Mouse (Mus musculus) lung, adult 2 months (tissue): Measurements from ENCODE around the gene Ccdc63. TPM values are rescaled to one million over a fixed set of nuclear protein-coding genes. Genes with fewer than 3 reads are reported as not detected.
A peak's percentile ranks its signal among the peaks of the same experiment; 100 is the strongest.
"Not testable (repeated sequence)": the region's sequence is repeated elsewhere in the genome, so short reads cannot be mapped to it uniquely, and the experiment has no call there.

Source experiments
- DNase-seq: peaks from one replicate; pipeline ENCODE4 v3.0.0; 2022
- H3K4me1 ChIP-seq: fragments of 200-500 bp; 2 replicates; pipeline ENCODE4 v1.6.1; 2011; ENCODE audit warnings: low read length; ENCODE audit not compliant: control insufficient read depth, insufficient read depth
- H3K4me3 ChIP-seq: fragments of 200-500 bp; replicated peaks from 2 replicates; pipeline ENCODE3; 2011; ENCODE audit warnings: low read depth, mild to moderate bottlenecking, control low read depth, low read length; ENCODE audit errors: extremely low read depth
- CTCF ChIP-seq: fragments of 200-500 bp; IDR thresholded peaks from 2 replicates; pipeline ENCODE4 v1.5.1; 2011; ENCODE audit warnings: mild to moderate bottlenecking, low read length, control low read depth; ENCODE audit not compliant: insufficient read depth
- POLR2A ChIP-seq: fragments of 200-500 bp; IDR thresholded peaks from 2 replicates; pipeline ENCODE4 v1.6.1; 2011; ENCODE audit warnings: low read depth, mild to moderate bottlenecking, control low read depth, low read length, borderline replicate concordance; ENCODE audit errors: extremely low read depth
- WGBS: fragments of 180-500 bp; shearing (Covaris S2); methylation state at CpG from one replicate; pipeline ENCODE4 v1.1.7; 2018; 5-methylcytosine and 5-hydroxymethylcytosine counted together
- polyA plus RNA-seq: library from polyadenylated mRNA; depleted of rRNA; stranded (reverse); fragments of >200 nt; gene quantifications from 2 replicates; pipeline ENCODE4 v1.2.3, GENCODE M21; 2012

Ccdc63 gene
- polyA plus RNA-seq, 1 experiment, result 0.27 TPM

DNA sequence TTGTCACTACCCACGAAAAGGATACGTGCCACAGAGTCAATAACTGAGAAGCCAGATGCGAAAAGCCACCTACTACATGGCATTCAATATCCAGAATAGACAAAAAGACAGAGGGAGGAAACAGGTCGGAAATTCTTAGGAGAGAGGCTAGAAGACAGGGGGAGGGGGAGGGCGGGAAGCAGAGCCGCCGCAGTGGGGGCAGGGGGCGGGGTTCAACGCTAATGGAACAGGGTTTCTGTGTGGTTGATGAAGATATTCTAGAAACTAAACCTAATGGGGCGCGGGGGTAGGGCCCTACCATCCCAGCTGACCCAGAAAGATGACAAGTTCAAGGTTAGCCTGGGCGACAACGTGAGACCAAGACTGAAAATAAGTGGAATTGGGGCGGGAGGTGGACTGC, 13.4 kb upstream of the Ccdc63 start:
- DNase-seq, result no peak
- Histone ChIP-seq H3K4me1 (no peaks in the 10 kb centered on the region), H3K4me3 (no peak overlapping the region)
- TF ChIP-seq CTCF (no peak), POLR2A (no peak)
- 33% methylated on average over 11 of the region's 14 CpGs for WGBS

DNA sequence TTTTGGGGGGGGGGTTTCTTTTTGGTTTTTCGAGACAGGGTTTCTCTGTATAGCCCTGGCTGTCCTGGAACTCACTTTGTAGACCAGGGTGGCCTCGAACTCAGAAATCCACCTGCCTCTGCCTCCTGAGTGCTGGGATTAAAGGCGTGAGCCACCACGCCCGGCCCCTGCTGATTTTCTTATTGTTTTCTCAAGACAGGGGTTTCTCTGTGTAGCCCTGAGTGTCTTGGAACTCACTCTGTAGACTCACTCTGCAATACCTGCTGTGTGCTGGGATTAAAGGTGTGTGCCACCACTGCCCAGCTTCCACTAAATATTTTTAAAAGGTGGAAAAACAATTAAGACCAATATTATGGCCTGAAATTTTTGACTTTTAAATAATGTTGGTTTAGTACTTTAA, 11.9 kb upstream of the Ccdc63 start:
- not testable (repeated sequence) for DNase-seq, H3K4me1 ChIP-seq, H3K4me3 ChIP-seq
- 90% methylated on average over 5 of the region's 5 CpGs for WGBS

DNA sequence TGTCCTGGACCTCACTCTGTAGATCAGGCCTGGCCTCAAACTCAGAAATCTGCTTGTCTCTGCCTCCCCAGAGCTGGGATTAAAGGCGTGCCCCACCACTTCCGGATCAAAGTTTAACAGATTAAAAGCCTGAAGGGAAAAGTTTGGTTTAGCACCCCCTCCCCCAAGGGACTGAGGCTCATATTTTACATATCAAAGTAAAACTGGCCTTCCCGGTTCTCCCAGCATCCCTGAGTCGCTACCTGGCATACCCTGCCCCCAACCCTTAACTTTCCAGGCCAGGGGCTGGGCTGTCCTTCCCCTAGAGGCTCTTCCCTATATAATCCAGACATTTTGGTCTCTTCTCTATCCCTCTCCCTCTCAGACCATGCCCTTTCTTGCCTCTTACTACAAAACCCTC, 8.6 kb upstream of the Ccdc63 start:
- Histone ChIP-seq H3K4me1 (peaks cover 7% of the 10 kb centered on the region), H3K4me3 (no peak overlapping the region)
- no peak for DNase-seq
- no peak for TF ChIP-seq CTCF
- no peak for TF ChIP-seq POLR2A
- WGBS, result 69% methylated on average over 4 of the region's 4 CpGs

DNA sequence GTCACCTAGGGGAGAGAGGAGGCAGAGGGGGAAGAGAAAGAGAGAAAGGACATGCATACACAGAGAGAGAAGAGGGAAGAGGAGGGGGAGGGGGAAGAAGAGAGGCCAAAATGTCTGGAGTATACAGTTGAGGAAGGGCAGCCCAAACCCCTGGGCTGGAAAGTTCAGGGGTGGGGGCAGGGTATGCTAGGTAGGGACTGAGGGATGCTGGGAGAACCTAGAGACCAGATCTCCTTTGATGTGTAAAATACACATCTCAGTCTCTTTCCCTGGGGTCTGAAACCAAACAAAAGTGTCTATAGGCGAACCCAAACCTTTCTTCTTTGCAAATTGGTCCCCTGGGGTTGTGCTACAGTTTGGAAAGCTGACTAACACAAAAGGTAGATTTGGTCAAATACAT, 7.5 kb upstream of the Ccdc63 start:
- WGBS, result 90% methylated on average over 1 of the region's 1 CpGs
- Histone ChIP-seq H3K4me3 (no peak overlapping the region), H3K4me1 (peaks cover 7% of the 10 kb centered on the region)
- TF ChIP-seq POLR2A (no peak), CTCF (no peak)
- no peak for DNase-seq

DNA sequence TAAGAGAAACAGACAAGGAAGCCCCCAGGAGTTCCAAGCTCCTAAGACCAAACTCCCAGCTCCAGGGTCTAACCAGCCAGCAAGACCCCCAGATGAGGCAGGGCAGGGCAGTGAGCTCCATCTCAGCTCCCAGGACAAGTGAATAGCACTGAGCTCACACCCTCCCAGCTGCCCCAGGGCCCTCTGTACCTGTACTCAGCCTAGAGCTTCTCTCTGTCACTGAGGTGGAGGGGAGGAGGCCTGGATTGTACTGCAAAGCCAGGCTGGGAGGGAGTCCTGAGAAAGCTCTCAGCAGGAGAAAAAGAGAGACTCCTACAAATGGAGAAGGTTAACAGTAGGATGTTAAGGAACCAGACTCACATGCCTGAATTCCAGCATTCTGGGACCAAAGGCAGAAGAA, 6.0 kb upstream of the Ccdc63 start:
- TF ChIP-seq CTCF, result no peak
- no peak for TF ChIP-seq POLR2A
- no peak for DNase-seq
- H3K4me3 ChIP-seq, result no peak overlapping the region
- H3K4me1 ChIP-seq, result peaks cover 7% of the 10 kb centered on the region

DNA sequence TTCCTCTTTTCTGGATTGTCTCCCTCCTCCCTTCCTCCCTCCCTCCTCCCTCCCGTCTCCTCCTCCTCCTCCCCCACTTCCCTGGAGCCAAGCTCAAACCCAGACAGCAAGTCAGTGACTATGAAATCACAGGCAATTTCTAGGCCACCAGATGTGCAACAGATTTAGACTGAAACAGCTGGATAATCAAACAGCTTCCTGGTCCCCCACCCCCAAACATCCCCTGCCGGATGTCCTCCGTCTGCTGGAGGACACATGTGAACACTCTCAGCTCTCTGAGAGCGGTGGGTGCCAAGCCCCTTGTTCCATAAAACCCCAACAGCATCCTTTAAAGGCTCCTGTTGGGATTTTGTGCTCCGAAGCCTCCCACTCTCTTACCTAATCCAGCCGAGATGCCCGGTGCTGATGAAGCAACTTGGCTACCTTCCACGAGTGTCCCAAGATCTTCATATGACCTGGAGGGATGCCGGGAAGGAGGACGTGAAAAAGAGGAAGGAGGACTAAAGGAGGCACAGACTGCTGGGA, 5.5 kb upstream of the Ccdc63 start:
- 10% methylated on average over 10 of the region's 10 CpGs for WGBS
- DNase-seq, result peak; percentile 48
- TF ChIP-seq CTCF (no peak), POLR2A (no peak)
- peaks cover 7% of the 10 kb centered on the region for H3K4me1 ChIP-seq
- H3K4me3 ChIP-seq, result no peak overlapping the region

DNA sequence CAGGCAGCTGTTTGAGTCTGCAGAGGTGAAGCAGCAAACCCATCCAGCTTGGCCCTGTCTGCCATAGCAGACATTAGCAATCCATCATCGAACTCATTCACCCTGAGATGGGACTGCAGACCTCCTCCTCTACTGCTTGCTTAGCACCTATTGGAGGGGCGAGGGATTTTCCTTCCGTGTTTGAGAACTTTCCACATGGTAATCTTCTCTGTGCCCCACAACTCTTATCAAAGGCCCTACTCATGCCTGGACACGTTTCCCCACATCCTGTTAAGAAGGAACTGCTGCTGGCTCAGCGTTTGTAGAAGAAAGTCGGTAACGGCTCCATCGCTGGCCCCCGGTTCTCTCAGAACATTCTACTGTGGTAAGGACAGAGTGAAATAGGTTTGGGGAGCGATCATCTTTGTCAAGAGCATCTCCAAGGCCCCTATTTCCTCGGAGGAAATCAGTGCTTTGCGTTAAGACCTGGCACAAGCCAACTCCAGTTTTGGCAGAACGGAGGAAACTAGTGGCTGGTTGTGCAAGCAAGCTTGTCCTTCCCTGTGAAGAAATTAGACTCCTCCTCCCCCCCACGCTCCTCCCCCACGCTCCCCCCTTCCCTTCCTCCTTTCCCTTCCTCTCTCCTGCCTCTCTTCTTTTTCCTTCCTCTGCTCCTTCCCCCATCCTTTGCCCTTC, 4.9 kb upstream of the Ccdc63 start:
- peak; percentile 63 for DNase-seq
- TF ChIP-seq CTCF (0 out of 2 replicates have a peak, but pooled peaks have one; percentile 2), POLR2A (peak; percentile 49; the same call in 1 of the 2 replicates)
- peak overlapping the region; percentile 45 for H3K4me3 ChIP-seq
- H3K4me1 ChIP-seq, result peaks cover 7% of the 10 kb centered on the region
- WGBS, result 8% methylated on average over 14 of the region's 15 CpGs

DNA sequence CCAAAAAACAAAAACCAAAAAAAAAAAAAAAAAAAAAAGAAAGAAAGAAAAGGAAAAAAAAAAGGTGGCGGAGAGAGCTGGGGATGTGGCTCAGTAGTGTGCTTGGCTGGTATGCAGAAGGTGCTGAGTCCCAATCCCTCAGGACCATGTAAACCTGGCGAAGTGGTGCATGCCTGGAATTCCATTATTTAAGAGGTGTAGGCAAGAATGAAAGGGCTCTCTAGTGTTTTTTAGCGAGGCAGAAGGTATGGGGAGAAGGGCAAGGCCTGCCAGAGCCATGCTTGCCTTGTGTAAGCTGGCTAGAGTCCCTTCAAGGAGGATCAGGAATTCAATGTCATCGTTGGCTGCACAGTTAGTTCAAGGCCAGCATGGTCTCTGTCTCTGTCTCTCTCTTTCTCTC, 4.2 kb upstream of the Ccdc63 start:
- no peak for DNase-seq
- 65% methylated on average over 4 of the region's 4 CpGs for WGBS
- peaks cover 7% of the 10 kb centered on the region for H3K4me1 ChIP-seq
- no peak overlapping the region for H3K4me3 ChIP-seq
- TF ChIP-seq CTCF (no peak), POLR2A (no peak)

DNA sequence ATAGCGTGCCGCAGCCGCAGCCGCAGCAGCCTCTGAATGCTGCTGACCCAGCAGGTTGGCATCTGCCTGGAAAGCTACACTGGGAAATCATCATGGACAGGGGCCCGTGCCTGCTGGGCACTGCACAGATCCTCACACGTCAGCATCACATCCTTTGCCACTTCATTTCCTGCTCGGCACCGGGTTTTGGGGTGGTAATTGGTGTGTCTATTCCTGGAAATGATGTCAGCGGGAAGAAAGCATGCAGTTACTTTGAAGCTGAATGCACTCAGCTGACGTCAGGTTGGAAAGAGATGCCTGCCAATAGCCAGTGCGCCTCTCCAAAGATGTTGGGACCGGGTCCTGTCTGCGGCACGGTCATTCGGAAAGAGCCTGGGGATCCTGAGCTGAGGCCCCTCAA, 2.9 kb upstream of the Ccdc63 start:
- H3K4me1 ChIP-seq, result peaks cover 7% of the 10 kb centered on the region
- TF ChIP-seq CTCF, result no peak
- TF ChIP-seq POLR2A, result 0 out of 2 replicates have a peak, but pooled peaks have one; percentile 19
- peak; percentile 39 for DNase-seq
- 42% methylated on average over 15 of the region's 15 CpGs for WGBS
- no peak overlapping the region for H3K4me3 ChIP-seq

DNA sequence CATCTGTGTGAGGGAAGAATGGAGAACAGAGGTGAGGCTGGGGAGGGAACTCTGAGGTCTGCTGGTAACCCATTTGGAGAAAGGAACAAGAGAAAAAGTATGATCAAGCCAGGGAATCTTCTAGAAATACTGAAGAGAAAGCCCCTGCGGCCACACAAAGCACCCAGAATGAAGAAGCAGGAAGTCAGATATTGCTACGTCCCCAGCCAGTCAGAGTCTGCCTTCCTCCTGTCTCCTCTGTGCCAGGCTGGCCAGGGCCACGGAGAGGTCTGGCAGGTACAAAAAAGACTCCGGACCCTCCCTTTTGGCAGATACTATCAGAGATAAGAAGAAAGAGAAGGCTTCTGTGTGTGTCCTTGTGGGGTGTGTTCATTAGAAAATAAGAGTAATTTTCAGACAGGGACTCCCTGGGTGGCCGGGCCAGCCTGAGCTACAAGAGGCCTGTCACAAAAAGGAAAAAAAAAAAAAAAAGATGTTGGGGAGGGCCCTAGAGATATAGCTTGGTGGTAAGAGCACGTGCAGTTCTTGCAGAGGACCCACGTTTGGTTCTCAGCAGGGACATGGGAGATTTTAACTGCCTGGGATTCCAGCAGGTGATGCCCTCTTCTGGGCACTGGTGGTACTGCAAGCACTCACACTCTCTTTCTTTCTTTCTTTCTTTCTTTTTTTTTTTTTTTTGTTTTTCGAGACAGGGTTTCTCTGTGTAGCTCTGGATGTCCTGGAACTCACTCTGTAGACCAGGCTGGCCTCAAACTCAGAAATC, 1.8 kb upstream of the Ccdc63 start:
- Histone ChIP-seq H3K4me3 (no peak overlapping the region), H3K4me1 (peaks cover 7% of the 10 kb centered on the region)
- WGBS, result 48% methylated on average over 8 of the region's 8 CpGs
- peak; percentile 42 for DNase-seq
- TF ChIP-seq CTCF (peak; percentile 88), POLR2A (no peak)

DNA sequence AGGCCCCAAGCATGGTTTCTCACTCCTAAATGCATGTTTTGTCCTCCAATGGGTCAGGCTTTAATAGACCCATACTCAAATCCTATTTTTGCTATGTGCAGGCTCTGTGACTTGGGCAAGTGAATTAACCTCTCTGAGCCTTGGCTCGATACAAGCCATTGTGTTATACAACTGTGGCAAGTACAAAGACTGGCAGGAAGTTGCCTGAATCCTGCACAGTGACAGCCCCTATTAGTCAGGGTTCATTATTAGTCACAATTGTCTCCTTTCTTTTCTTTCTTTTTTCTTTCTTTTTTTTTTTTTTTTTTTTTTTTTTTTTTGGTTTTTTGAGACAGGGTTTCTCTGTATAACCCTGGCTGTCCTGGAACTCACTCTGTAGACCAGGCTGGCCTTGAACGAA, 852 bp downstream of the Ccdc63 start:
- not testable (repeated sequence) for DNase-seq, H3K4me3 ChIP-seq, H3K4me1 ChIP-seq
- WGBS, result 61% methylated on average over 2 of the region's 2 CpGs
